Mouse (Mus musculus): ENCODE results near the gene Sec24a. TPM values are rescaled to one million over a fixed set of nuclear protein-coding genes. Genes with fewer than 3 reads are reported as not detected.

The Sec24a gene
- total RNA-seq, 2 experiments from 2014 or later: 16.3 to 16.7 TPM

DNA sequence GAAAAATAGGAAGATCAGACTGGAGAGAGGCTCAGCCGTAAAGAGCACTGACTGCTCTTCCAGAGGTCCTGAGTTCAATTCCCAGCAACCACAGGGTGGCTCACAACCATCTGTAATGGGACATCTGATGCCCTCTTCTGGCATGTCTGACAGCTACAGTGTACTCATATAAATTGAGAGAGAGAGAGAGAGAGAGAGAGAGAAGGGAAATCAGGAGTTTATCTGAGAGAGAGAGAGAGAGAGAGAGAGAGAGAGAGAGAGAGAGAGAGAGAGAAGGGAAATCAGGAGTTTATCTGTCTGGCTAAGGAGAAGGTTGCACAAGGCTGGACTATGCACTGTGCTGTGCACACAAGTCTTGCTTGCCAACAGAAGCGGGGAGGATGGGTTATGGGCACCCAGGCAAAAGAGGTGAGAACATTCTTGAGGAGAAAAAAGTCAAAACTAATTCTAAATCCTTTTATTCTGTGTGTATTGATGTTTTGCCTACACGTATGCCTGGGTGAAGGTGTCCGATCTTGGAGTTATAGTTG is 110.5 kb downstream of the Sec24a start:
- intact Hi-C loops (cut with DNase I): no loop called here

GRCm38 (mm10) chr11:51650691-51651515 is 112.5 kb downstream of the Sec24a start, which contains the start of the genes N4bp3 and D930048N14Rik:
Gene N4bp3, minus strand, starts transcription at chr11:51650842.
Gene D930048N14Rik, plus strand, starts transcription at chr11:51650954.
- intact Hi-C loops (cut with DNase I): loop anchor here (2.0 kb wide), 2 partner anchors 14 to 32 kb away; partner anchors contain the start of gene Nhp2
- DNase-seq (ENCODE audit: low spot score): peak; percentile 68

More for the DNA sequence above, 110.5 kb downstream of the Sec24a start:
- DNase-seq (ENCODE audit: low spot score): no peak

DNA sequence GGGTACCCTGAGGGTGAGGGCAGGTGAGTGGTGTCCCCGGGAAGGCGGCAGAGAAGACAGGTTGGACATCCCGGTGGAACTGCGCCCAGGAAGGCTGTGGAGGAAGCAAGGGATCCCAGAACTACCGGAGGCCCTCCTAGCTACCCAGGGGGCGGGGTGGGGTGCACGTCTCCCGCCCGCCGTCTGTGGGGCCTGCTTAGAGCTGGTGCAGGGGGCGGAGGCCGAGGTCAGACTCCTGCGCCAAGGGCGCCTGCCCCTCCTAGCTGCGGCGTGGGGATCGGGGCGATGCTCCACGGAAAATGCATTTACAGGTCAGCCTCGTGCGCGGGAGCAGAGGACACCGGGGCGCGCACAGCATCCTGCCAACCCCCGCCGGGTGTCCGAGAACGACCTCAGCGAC is 113.2 kb downstream of the Sec24a start:
- no peak for DNase-seq (ENCODE audit: low spot score)
- intact Hi-C loops (cut with DNase I): loop anchor here (2.0 kb wide), 2 partner anchors 13 to 31 kb away; partner anchors contain the start of gene Nhp2

DNA sequence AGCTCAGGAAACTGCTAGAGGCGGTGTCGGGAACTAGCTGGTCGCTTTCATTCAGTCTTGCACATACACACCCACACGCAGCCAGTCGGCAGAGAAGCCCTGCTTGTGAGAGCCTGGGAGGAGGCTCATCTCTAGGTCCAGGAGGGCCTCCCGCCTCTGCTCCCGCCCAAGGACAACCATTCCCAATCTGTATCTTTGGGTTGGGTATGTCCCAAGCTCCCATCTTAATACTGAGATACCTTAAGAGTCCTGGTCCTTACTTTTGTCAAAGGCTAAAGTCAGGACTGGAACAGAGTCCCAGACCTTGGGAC is 113.6 kb downstream of the Sec24a start:
- DNase-seq (ENCODE audit: low spot score): no peak

DNA sequence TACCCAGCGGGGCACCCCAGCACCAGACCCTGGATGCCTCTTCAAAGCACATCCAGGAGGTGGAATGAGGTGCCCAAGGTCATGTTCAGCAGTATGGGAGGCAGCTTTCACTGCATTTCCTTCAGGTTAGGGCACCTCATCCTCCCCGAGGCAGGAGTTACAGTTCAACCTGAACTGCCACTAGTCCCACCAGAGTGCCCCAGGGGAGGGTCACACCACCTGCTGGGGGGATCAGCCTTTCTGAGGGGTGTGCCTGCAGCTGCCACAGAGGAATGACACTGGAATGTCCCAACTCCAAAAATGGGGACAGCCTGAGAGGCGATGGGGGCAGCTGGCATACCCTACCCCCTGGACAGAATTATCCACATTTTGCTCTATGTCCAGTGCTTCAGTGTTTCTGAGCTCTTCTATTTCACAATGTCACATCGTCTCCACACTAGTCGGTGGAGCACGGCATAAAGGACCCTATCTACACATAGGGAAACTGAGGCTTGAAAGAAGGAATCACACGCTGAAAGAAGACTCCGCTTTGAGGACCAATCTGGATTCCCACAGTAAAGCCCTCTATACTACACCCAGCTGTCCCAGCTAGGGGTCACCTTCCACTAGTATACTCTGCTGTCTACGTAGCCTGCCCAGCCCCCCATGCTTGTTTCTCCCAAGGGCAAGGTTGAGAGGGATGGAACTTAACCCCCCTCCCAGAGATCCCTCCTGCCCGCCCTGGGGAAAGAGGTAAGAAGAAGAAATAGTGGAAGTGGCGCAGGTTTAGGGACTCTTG is 114.1 kb downstream of the Sec24a start:
- DNase-seq (ENCODE audit: low spot score): no peak
- intact Hi-C loops (cut with DNase I): loop anchor here (5.0 kb wide), 1 partner anchor 33 kb away; no protein-coding TSS in a partner anchor

More for the DNA sequence above, 113.6 kb downstream of the Sec24a start:
- intact Hi-C loops (cut with DNase I): loop anchor here (2.0 to 5.0 kb wide), 3 partner anchors 13 to 32 kb away; partner anchors contain the start of gene Nhp2

GRCm38 (mm10) chr11:51648566-51648965 is 114.9 kb downstream of the Sec24a start:
- intact Hi-C loops (cut with DNase I): loop anchor here (5.0 kb wide), 1 partner anchor 34 kb away; no protein-coding TSS in a partner anchor
- DNase-seq (ENCODE audit: low spot score): no peak

DNA sequence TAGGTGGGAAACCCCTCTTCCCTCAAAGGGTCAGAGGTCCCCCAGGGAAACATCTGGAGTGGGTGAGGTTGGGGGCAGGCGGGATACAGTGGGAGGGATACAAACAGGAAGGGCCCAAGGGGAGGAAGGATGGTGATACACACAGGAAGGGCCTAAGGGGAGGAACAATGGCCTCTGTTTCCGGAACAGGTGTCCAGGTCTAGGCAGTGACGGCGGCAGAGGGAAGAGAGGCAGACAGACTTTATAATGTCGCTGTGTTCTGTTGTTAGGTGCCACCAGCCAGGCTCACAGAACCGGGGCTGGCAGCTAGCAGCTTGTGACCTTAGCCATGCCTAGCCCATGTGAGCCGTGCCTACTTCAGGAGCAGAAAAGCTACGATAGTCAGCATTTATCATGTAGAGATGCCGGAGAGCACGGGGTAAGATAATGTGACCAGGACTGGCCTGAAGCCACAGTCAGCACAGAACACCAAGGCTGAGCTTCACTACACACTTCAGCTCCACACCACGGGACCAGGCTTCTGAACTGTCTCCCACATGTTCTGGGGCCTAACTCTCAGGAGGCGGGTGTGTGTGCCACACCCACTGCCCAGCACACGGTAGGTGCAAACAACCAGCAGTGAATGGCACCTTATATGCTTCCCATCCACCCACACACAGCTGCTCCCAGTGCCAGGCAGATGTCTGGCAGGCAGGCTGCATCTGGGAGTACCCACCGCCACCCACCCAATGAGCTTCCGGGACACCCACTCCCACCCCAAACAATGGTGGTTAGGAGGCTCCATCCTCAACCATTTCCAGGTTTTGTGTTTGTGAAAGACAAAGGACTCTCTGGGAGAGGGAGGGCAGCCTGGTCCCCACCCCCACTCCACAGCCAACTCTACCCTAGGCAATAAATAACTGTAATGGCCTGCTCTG is 116.4 kb downstream of the Sec24a start:
- DNase-seq (ENCODE audit: low spot score): peak; percentile 55
- intact Hi-C loops (cut with DNase I): loop anchor here (5.0 kb wide), 1 partner anchor 35 kb away; no protein-coding TSS in a partner anchor

DNA sequence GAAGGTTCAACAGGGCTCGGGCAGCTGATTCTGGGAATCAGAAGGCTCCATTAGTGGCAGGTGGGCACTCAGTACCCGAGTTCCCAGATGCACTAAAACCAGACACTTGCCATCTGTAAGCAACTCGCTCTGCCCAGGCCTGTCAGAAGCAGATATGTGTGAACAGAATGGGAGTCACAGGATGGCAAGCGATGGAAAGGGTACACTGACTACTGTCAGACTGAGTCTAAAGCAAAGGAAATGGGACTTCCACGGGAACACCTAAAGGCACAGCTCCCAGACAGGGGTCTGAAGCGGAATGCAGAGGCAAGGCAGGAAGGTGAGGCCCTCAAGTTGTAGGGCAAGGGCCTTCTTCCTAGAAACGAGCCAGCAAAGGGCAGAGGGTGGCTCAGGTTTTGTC is 117.2 kb downstream of the Sec24a start:
- intact Hi-C loops (cut with DNase I): loop anchor here (5.0 kb wide), 1 partner anchor 36 kb away; no protein-coding TSS in a partner anchor
- DNase-seq (ENCODE audit: low spot score): no peak

DNA sequence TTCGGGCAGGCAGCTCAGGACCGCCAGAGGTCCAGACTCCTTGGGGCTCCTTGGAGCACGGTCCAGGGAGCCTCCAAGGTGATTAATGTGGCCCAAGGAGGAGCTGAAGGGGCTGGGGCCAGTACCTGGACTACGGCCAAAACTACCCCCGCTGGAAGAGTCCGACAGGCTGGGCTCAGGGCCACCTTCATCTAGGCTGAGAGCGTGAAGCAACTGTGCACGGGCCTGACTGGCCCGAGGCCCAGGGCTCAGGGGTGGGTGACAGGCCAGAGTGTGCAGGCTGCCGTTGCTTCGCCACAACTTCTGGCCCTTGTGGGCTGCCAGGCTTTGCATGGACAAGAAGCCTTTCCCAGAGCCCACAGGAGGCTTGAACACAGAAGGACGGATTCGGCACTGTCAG is 118.1 kb downstream of the Sec24a start:
- intact Hi-C loops (cut with DNase I): loop anchor here (5.0 kb wide), 1 partner anchor 37 kb away; no protein-coding TSS in a partner anchor
- DNase-seq (ENCODE audit: low spot score): no peak

- DNase-seq (ENCODE audit: low spot score): no peak
- intact Hi-C loops (cut with DNase I): no loop called here
Measured at GRCm38 (mm10) chr11:51644217-51644616, 119.2 kb downstream of the Sec24a start.

DNA sequence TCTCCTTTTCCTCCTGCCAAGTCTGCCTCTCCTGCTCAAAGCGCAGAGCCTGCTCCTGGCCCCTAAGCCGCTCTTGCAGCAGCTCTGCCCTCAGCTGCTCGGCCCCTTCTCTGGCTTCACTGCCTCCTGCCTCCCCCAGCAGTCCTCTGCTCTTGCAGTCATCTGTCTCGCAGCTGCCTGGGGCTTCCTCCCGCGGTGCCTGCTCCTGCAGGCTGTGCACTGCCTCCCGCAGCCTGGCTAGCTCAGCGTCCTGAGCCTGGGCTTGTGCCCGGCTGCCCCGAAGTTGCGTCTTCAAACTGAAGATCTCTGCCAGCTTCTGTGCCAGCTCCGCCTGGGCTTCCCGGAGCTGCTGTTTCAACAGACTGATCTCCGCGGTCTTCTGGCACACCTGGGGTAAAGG is 119.7 kb downstream of the Sec24a start:
- intact Hi-C loops (cut with DNase I): no loop called here
- no peak for DNase-seq (ENCODE audit: low spot score)

- intact Hi-C loops (cut with DNase I): no loop called here
- DNase-seq (ENCODE audit: low spot score): no peak
Measured at GRCm38 (mm10) chr11:51643202-51643601, 120.2 kb downstream of the Sec24a start.

Other genes with a start within 250 kb of the Sec24a start
- 10 to 100 TPM; 10.6 to 11.2 TPM for gene Phykpl, start 178.9 kb downstream of the Sec24a start, total RNA-seq (2021)
- gene Hnrnpab, start 156.8 kb downstream of the Sec24a start, total RNA-seq (2021): 100 to 1,000 TPM; 134 to 142 TPM
- gene Nhp2, start 143.9 kb downstream of the Sec24a start, total RNA-seq (2021): 10 to 100 TPM; 17.6 to 17.9 TPM
- 10 to 100 TPM; 14.1 to 17.2 TPM for gene Rmnd5b, start 127.7 kb downstream of the Sec24a start, total RNA-seq (2021)
- gene N4bp3, start 112.8 kb downstream of the Sec24a start, total RNA-seq (2021): 10 to 100 TPM; 11.6 to 16.1 TPM
- gene D930048N14Rik, start 112.7 kb downstream of the Sec24a start, total RNA-seq (2021): under 1 TPM; 0.50 to 0.68 TPM
- gene 0610009B22Rik, start 74.8 kb downstream of the Sec24a start, total RNA-seq (2021): 10 to 100 TPM; 35.1 to 36.7 TPM
- 100 to 1,000 TPM; 128 to 129 TPM for gene Sar1b, start 53 bp upstream of the Sec24a start, total RNA-seq (2021)
- gene Jade2, start 94.0 kb upstream of the Sec24a start, total RNA-seq (2021): 1 to 10 TPM; 6.5 to 8.8 TPM
- 10 to 100 TPM in 1 of 2 experiments, 1 to 10 TPM in 1; 8.8 to 10.5 TPM for gene Cdkn2aipnl, start 204.0 kb upstream of the Sec24a start, total RNA-seq (2021)
- 100 to 1,000 TPM; 256 to 295 TPM for gene Ube2b, start 237.1 kb upstream of the Sec24a start, total RNA-seq (2021)
- 1 to 10 TPM; 3.8 to 4.1 TPM for gene Cdkl3, start 240.6 kb upstream of the Sec24a start, total RNA-seq (2021)

All from heart, postnatal 25 days (tissue).